Mouse (Mus musculus): ENCODE results near the gene Ddx51.

GRCm38 (mm10) chr5:110608336-110608735, 44.9 kb upstream of the Ddx51 start:
- no peak for TF ChIP-seq CTCF (IDR thresholded peaks at IDR 0.05; ENCODE audit: low read depth)
- no peak for TF ChIP-seq EP300 (IDR thresholded peaks at IDR 0.05; ENCODE audit: low read depth)
